Mouse (Mus musculus): ENCODE measurements around the gene Ttc13. TPM values are rescaled to one million over a fixed set of nuclear protein-coding genes. Genes with fewer than 3 reads are reported as not detected.

The Ttc13 gene
- polyA plus RNA-seq, 1 experiment, result 23.0 TPM

DNA sequence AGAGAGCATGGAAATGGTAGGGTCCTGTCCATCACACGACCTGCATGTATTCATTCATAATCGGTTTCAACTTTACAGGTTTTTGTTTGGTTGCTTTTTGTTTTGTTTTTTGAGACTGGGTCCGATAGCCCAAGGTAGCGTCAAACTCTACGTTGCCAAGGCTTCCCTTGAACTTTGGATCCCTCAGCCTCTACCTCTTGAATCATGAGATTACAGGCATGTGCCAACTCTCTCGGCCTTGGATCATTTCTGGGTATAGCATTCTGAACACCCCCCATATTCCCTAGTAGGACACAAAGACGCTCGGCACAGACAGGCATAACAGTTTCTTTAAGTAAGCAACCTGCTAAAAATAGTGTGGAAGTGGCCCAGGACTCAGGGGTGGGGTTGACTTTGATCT lies 80.2 kb downstream of the Ttc13 start:
- no peak overlapping the region for H3ac ChIP-seq (ENCODE audit: control insufficient read depth, insufficient read length, low read depth)
- H3K79me2 ChIP-seq (ENCODE audit: control insufficient read depth, insufficient read depth), result peaks cover 46% of the 10 kb centered on the region
- H3K79me3 ChIP-seq (ENCODE audit: low read depth), result peaks cover 16% of the 10 kb centered on the region
- H3K27me3 ChIP-seq (ENCODE audit: control insufficient read depth, insufficient read depth, insufficient read length), result no peaks in the 10 kb centered on the region
- TF ChIP-seq CTCF (IDR thresholded peaks at IDR 0.05; ENCODE audit: control insufficient read depth, insufficient read depth, insufficient read length) (no peak), MYOD1 (IDR thresholded peaks at IDR 0.05; ENCODE audit: control insufficient read depth, insufficient read length, low read depth) (no peak), MYOG (IDR thresholded peaks at IDR 0.05; ENCODE audit: control insufficient read depth, extremely low read depth, insufficient read length) (no peak), MAX (IDR thresholded peaks at IDR 0.05) (no peak), CEBPB (IDR thresholded peaks at IDR 0.05; ENCODE audit: low read depth) (no peak), FOSL1 (IDR thresholded peaks at IDR 0.05; ENCODE audit: insufficient read depth, low read length, poor library complexity, severe bottlenecking) (no peak), USF1 (IDR thresholded peaks at IDR 0.05; ENCODE audit: low read depth) (no peak)
- no peak overlapping the region for H3K4me3 ChIP-seq (ENCODE audit: insufficient read depth, poor library complexity, severe bottlenecking)
- peaks cover 29% of the 10 kb centered on the region for H3K36me3 ChIP-seq (ENCODE audit: control insufficient read depth, insufficient read depth)

DNA sequence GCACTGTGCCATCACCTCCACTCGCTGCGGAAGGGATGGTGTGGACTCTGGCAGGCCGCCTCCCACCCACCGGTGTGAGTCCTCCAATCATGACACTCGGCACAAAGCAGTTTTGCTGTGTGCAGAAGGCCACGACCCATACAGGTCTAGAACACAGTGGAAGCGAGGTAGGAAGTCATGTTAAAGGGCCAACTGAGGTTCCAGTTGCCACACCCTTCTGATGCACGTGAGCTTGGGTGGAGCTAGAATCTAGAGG lies 86.6 kb downstream of the Ttc13 start:
- TF ChIP-seq FOSL1 (IDR thresholded peaks at IDR 0.05; ENCODE audit: insufficient read depth, low read length, poor library complexity, severe bottlenecking), result no peak
- TF ChIP-seq MYOD1 (IDR thresholded peaks at IDR 0.05; ENCODE audit: control insufficient read depth, insufficient read length, low read depth), result no peak
- TF ChIP-seq USF1 (IDR thresholded peaks at IDR 0.05; ENCODE audit: low read depth), result no peak
- no peak for TF ChIP-seq MAX (IDR thresholded peaks at IDR 0.05)
- no peak for TF ChIP-seq MYOG (IDR thresholded peaks at IDR 0.05; ENCODE audit: control insufficient read depth, extremely low read depth, insufficient read length)
- TF ChIP-seq CTCF (IDR thresholded peaks at IDR 0.05; ENCODE audit: control insufficient read depth, insufficient read depth, insufficient read length), result no peak
- TF ChIP-seq CEBPB (IDR thresholded peaks at IDR 0.05; ENCODE audit: low read depth), result no peak
- Histone ChIP-seq H3K79me3 (ENCODE audit: low read depth) (peaks cover 1% of the 10 kb centered on the region), H3K79me2 (ENCODE audit: control insufficient read depth, insufficient read depth) (no peaks in the 10 kb centered on the region), H3K27me3 (ENCODE audit: control insufficient read depth, insufficient read depth, insufficient read length) (no peaks in the 10 kb centered on the region), H3K4me3 (ENCODE audit: insufficient read depth, poor library complexity, severe bottlenecking) (no peak overlapping the region), H3K36me3 (ENCODE audit: control insufficient read depth, insufficient read depth) (peaks cover 20% of the 10 kb centered on the region), H3ac (ENCODE audit: control insufficient read depth, insufficient read length, low read depth) (no peak overlapping the region)

DNA sequence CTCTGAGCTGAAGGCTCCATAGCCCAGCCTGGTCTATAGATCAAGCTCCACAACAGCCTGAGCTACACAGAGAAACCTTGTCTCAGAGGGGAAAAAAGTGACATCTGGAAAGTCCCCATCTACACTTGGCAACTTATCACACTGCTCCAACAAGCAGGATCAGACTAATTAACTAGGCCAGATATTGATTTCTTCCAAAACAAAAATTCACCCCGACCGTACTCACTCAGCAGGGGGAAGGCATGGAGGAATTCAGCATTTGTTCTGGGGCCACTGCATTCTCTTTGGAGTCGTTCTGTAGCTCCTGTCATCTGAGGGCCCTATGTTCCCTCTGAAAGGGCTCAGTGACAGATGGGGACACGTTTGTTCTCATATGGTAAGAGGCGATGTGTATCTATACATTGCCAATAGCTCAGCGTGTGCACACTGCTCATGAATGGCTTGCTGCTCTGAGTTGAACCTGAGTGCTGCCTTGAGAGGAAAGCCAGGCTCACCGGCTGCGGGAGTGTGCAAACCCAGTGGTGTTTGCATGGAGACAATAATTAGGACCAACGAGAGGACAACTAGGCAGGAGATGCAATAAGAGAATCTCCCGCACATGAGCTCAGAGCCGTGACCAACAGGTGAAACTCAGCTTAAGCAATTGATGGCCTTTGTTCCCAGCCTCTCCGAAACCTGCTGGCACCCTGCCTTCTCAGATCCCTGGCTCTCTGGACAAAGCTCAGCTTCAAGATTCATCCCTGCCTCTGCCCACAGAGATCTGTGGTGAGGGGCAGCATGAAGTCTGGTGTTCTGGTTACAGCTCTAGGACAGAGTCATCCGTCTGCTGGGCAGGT lies 87.2 kb downstream of the Ttc13 start:
- H3K4me3 ChIP-seq (ENCODE audit: insufficient read depth, poor library complexity, severe bottlenecking), result no peak overlapping the region
- no peaks in the 10 kb centered on the region for H3K27me3 ChIP-seq (ENCODE audit: control insufficient read depth, insufficient read depth, insufficient read length)
- no peak for TF ChIP-seq MAX (IDR thresholded peaks at IDR 0.05)
- no peak for TF ChIP-seq USF1 (IDR thresholded peaks at IDR 0.05; ENCODE audit: low read depth)
- no peak for TF ChIP-seq CEBPB (IDR thresholded peaks at IDR 0.05; ENCODE audit: low read depth)
- TF ChIP-seq FOSL1 (IDR thresholded peaks at IDR 0.05; ENCODE audit: insufficient read depth, low read length, poor library complexity, severe bottlenecking), result no peak
- no peak for TF ChIP-seq MYOG (IDR thresholded peaks at IDR 0.05; ENCODE audit: control insufficient read depth, extremely low read depth, insufficient read length)
- TF ChIP-seq MYOD1 (IDR thresholded peaks at IDR 0.05; ENCODE audit: control insufficient read depth, insufficient read length, low read depth), result no peak
- no peak for TF ChIP-seq CTCF (IDR thresholded peaks at IDR 0.05; ENCODE audit: control insufficient read depth, insufficient read depth, insufficient read length)
- H3K79me2 ChIP-seq (ENCODE audit: control insufficient read depth, insufficient read depth), result no peaks in the 10 kb centered on the region
- H3K79me3 ChIP-seq (ENCODE audit: low read depth), result no peaks in the 10 kb centered on the region
- H3K36me3 ChIP-seq (ENCODE audit: control insufficient read depth, insufficient read depth), result peaks cover 20% of the 10 kb centered on the region
- H3ac ChIP-seq (ENCODE audit: control insufficient read depth, insufficient read length, low read depth), result no peak overlapping the region

DNA sequence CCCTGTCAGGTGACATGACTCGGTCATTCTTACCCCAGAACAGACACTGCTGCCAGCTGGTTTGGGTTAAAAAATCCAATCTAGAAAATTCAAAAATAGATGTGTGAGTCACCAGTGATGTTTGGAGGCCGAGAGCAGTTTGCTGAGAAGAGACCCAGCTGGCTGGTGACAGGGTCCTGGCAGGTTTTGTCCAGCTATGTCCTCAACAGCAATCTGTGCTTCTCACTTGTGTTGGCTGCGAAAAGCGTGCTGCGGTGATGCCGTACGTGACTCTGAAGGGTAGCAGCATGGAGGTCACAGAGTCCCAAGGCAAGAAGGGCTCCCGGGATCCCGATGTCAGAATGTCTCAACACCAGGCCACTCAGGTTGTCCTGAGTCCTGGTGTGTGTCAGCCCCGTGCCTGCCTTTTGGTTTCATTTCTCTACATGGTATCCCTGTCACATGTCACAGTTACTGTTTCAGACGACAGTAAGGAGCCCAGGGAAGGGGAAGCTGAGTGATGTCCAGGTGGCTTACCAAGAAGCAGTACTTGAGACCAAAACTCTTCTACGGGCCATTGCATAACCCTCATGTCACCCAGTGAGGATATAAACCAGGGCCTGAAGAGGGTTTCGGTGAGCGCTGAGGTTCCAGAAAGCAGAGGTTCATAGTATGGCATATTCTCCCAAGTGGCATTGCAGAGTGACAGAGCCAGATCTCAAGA lies 88.6 kb downstream of the Ttc13 start:
- no peaks in the 10 kb centered on the region for H3K79me3 ChIP-seq (ENCODE audit: low read depth)
- no peaks in the 10 kb centered on the region for H3K27me3 ChIP-seq (ENCODE audit: control insufficient read depth, insufficient read depth, insufficient read length)
- H3K36me3 ChIP-seq (ENCODE audit: control insufficient read depth, insufficient read depth), result peaks cover 13% of the 10 kb centered on the region
- TF ChIP-seq MYOD1 (IDR thresholded peaks at IDR 0.05; ENCODE audit: control insufficient read depth, insufficient read length, low read depth), result no peak
- peak; percentile 23 for TF ChIP-seq USF1 (IDR thresholded peaks at IDR 0.05; ENCODE audit: low read depth)
- H3K4me3 ChIP-seq (ENCODE audit: insufficient read depth, poor library complexity, severe bottlenecking), result no peak overlapping the region
- no peak overlapping the region for H3ac ChIP-seq (ENCODE audit: control insufficient read depth, insufficient read length, low read depth)
- H3K79me2 ChIP-seq (ENCODE audit: control insufficient read depth, insufficient read depth), result no peaks in the 10 kb centered on the region

DNA sequence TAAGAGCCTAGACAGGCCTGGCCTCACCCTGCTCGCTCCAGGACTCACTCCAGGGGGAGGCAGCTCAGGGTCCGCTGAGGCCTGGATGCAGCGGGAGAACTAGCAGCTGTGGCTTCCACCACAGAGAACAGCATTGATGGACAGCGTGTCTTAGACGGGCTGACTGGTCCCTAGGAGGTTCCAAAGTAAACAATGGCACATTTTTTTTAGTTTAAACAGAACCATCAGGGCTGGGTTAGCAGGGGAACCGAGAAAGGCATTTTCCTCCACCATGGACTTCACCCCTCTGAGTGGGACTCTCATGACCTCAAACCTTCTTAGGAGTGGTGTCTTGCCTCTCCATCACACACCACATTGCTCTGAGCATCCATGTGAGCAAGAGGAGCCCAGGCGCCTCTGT lies 89.8 kb downstream of the Ttc13 start:
- no peak overlapping the region for H3K4me3 ChIP-seq (ENCODE audit: insufficient read depth, poor library complexity, severe bottlenecking)
- no peak for TF ChIP-seq MYOG (IDR thresholded peaks at IDR 0.05; ENCODE audit: control insufficient read depth, extremely low read depth, insufficient read length)
- no peak for TF ChIP-seq USF1 (IDR thresholded peaks at IDR 0.05; ENCODE audit: low read depth)
- TF ChIP-seq CTCF (IDR thresholded peaks at IDR 0.05; ENCODE audit: control insufficient read depth, insufficient read depth, insufficient read length), result no peak
- no peak for TF ChIP-seq MAX (IDR thresholded peaks at IDR 0.05)
- no peak for TF ChIP-seq MYOD1 (IDR thresholded peaks at IDR 0.05; ENCODE audit: control insufficient read depth, insufficient read length, low read depth)
- no peak for TF ChIP-seq CEBPB (IDR thresholded peaks at IDR 0.05; ENCODE audit: low read depth)
- TF ChIP-seq FOSL1 (IDR thresholded peaks at IDR 0.05; ENCODE audit: insufficient read depth, low read length, poor library complexity, severe bottlenecking), result no peak
- H3K79me3 ChIP-seq (ENCODE audit: low read depth), result no peaks in the 10 kb centered on the region
- peaks cover 6% of the 10 kb centered on the region for H3K36me3 ChIP-seq (ENCODE audit: control insufficient read depth, insufficient read depth)
- no peak overlapping the region for H3ac ChIP-seq (ENCODE audit: control insufficient read depth, insufficient read length, low read depth)
- no peaks in the 10 kb centered on the region for H3K79me2 ChIP-seq (ENCODE audit: control insufficient read depth, insufficient read depth)
- H3K27me3 ChIP-seq (ENCODE audit: control insufficient read depth, insufficient read depth, insufficient read length), result no peaks in the 10 kb centered on the region
